Mouse (Mus musculus): ENCODE data around the gene Myoc. TPM values are rescaled to one million over a fixed set of nuclear protein-coding genes. Genes with fewer than 3 reads are reported as not detected.

Gene Myoc
- total RNA-seq (2014; rRNA removed) = 0.15 TPM in 1 of 2 replicates, not detected in the other
- polyA plus RNA-seq (2015; fragmentation: Nextera tagmentation; extraction: Ambion mirVana) = 0.35 TPM in 1 of 2 replicates, not detected in the other

GRCm38 (mm10) chr1:162639051-162639750, at the start of gene Myoc:
TSS of gene Myoc (plus strand) at chr1:162639155.
- no peak within 1 kb of the TSS for H3K4me3 ChIP-seq (ENCODE audit: low read depth, low read length)
- H3K27me3 ChIP-seq (ENCODE audit: insufficient read depth, low read length) = no peaks in the 10 kb centered on the region
- H3K27ac ChIP-seq (ENCODE audit: low read depth, low read length) = no peak within 1 kb of the TSS
- no peak within 1 kb of the TSS for H3K9ac ChIP-seq
- DNase-seq (no peak), ATAC-seq (no peak)
- 90% methylated on average over 10 of the region's 10 CpGs for WGBS
- H3K4me1 ChIP-seq (ENCODE audit: insufficient read depth) = no peaks in the 10 kb centered on the region
- TF ChIP-seq CTCF (IDR thresholded peaks at IDR 0.05; ENCODE audit: low read depth) = no peak
- H3K9me3 ChIP-seq (ENCODE audit: low read length) = no peaks in the 10 kb centered on the region
- H3K36me3 ChIP-seq (ENCODE audit: insufficient read depth) = no peaks in the 10 kb centered on the region
- no peak within 1 kb of the TSS for H3K4me2 ChIP-seq (ENCODE audit: low read depth)

DNA sequence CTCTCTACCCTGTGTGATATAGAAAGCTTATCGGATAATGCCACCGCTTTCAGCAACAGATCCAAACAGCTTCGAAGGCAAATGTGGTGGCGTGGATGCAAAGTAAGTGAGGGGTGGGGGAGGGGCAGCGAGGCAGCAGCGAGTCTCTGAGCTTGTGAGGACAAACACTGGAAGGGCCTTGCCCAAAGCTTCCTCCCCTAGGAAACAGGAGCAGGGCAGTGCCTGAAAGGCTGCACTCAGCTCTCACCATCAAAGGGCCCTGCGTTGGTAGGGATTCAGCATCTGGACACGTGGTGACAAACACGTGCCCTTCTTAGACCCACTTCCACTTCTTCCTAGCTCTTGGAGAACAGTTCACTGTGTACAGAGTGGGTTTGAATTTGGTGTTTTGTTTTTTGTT, 49.5 kb upstream of the Myoc start:
- no peak overlapping the region for H3K9ac ChIP-seq
- no peaks in the 10 kb centered on the region for H3K27me3 ChIP-seq (ENCODE audit: insufficient read depth, low read length)
- no peak for TF ChIP-seq CTCF (IDR thresholded peaks at IDR 0.05; ENCODE audit: low read depth)
- no peak overlapping the region for H3K4me2 ChIP-seq (ENCODE audit: low read depth)
- H3K9me3 ChIP-seq (ENCODE audit: low read length) = no peaks in the 10 kb centered on the region
- peak; percentile 87 for ATAC-seq
- H3K4me3 ChIP-seq (ENCODE audit: low read depth, low read length) = no peak overlapping the region
- H3K36me3 ChIP-seq (ENCODE audit: insufficient read depth) = peaks cover 12% of the 10 kb centered on the region
- H3K27ac ChIP-seq (ENCODE audit: low read depth, low read length) = no peak overlapping the region
- WGBS = 6% methylated on average over 9 of the region's 9 CpGs
- no peaks in the 10 kb centered on the region for H3K4me1 ChIP-seq (ENCODE audit: insufficient read depth)
- peak; percentile 26 for DNase-seq

DNA sequence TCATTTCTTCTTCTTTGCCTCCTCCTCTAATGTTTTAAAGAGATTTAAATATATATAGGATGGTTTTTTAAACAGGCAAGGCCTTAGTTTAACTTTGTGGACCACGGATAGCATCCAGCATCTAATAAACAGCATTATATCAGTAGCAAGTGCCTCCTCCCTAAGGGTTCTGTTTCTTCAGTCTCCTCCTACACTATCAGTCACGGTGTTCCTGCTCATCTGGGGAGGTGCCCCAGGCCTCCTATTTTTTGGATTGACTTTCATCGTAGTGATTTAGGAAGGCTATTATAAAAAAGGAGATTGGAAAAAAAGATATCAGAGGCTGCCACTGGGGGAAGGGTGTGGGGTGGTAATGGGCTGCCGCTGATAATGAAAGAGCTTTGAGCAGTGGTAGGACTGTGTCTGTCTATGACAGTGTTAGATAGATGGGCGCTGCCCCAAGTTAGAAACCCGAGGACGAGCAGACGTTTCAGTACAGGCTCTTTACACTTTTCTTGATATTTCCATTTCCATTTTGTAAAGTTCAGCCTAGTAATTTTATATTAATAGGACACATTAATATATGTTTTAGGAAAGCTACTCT, 48.4 kb upstream of the Myoc start:
- ATAC-seq (no peak), DNase-seq (no peak)
- Histone ChIP-seq H3K27ac (ENCODE audit: low read depth, low read length) (no peak overlapping the region), H3K27me3 (ENCODE audit: insufficient read depth, low read length) (no peaks in the 10 kb centered on the region), H3K4me3 (ENCODE audit: low read depth, low read length) (no peak overlapping the region), H3K9me3 (ENCODE audit: low read length) (no peaks in the 10 kb centered on the region), H3K36me3 (ENCODE audit: insufficient read depth) (peaks cover 8% of the 10 kb centered on the region), H3K4me1 (ENCODE audit: insufficient read depth) (no peaks in the 10 kb centered on the region), H3K9ac (no peak overlapping the region), H3K4me2 (ENCODE audit: low read depth) (no peak overlapping the region)
- WGBS = 88% methylated on average over 8 of the region's 8 CpGs
- no peak for TF ChIP-seq CTCF (IDR thresholded peaks at IDR 0.05; ENCODE audit: low read depth)

GRCm38 (mm10) chr1:162597379-162598102, 41.4 kb upstream of the Myoc start:
- H3K4me2 ChIP-seq (ENCODE audit: low read depth) = no peak overlapping the region
- DNase-seq (no peak), ATAC-seq (no peak)
- TF ChIP-seq CTCF (IDR thresholded peaks at IDR 0.05; ENCODE audit: low read depth) = no peak
- no peaks in the 10 kb centered on the region for H3K27me3 ChIP-seq (ENCODE audit: insufficient read depth, low read length)
- no peak overlapping the region for H3K4me3 ChIP-seq (ENCODE audit: low read depth, low read length)
- no peaks in the 10 kb centered on the region for H3K9me3 ChIP-seq (ENCODE audit: low read length)
- H3K9ac ChIP-seq = no peak overlapping the region
- H3K27ac ChIP-seq (ENCODE audit: low read depth, low read length) = no peak overlapping the region
- peaks cover 22% of the 10 kb centered on the region for H3K36me3 ChIP-seq (ENCODE audit: insufficient read depth)
- H3K4me1 ChIP-seq (ENCODE audit: insufficient read depth) = no peaks in the 10 kb centered on the region
- WGBS = 94% methylated on average over 3 of the region's 3 CpGs

GRCm38 (mm10) chr1:162599617-162600016, 39.3 kb upstream of the Myoc start:
- Histone ChIP-seq H3K4me2 (ENCODE audit: low read depth) (no peak overlapping the region), H3K4me1 (ENCODE audit: insufficient read depth) (no peaks in the 10 kb centered on the region), H3K36me3 (ENCODE audit: insufficient read depth) (peaks cover 18% of the 10 kb centered on the region), H3K27me3 (ENCODE audit: insufficient read depth, low read length) (no peaks in the 10 kb centered on the region), H3K27ac (ENCODE audit: low read depth, low read length) (no peak overlapping the region), H3K4me3 (ENCODE audit: low read depth, low read length) (no peak overlapping the region), H3K9ac (no peak overlapping the region), H3K9me3 (ENCODE audit: low read length) (no peaks in the 10 kb centered on the region)
- no peak for TF ChIP-seq CTCF (IDR thresholded peaks at IDR 0.05; ENCODE audit: low read depth)
- ATAC-seq (no peak), DNase-seq (no peak)
- WGBS = 93% methylated on average over 5 of the region's 5 CpGs

DNA sequence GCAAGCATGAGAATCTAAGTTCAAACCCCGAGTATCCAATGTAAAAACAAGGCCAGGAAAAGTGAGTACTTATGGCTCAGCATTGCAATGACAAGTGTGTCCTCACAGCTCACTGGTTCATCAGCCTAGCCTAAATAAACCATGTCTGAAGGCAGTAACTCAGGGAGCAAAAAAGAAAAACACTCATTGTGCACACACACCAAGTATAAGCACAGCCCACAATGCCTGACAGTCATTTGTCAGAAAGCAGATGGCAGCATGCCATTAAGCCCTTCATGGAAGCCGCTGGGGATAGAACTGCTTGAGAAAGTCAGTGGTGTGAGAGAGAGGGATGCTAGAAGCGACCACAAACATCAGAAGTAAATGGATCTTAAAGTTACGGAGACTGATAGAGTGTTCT, 37.7 kb upstream of the Myoc start:
- DNase-seq (no peak), ATAC-seq (peak; percentile 51)
- no peak overlapping the region for H3K4me2 ChIP-seq (ENCODE audit: low read depth)
- no peaks in the 10 kb centered on the region for H3K27me3 ChIP-seq (ENCODE audit: insufficient read depth, low read length)
- no peak for TF ChIP-seq CTCF (IDR thresholded peaks at IDR 0.05; ENCODE audit: low read depth)
- H3K27ac ChIP-seq (ENCODE audit: low read depth, low read length) = no peak overlapping the region
- no peak overlapping the region for H3K4me3 ChIP-seq (ENCODE audit: low read depth, low read length)
- H3K9me3 ChIP-seq (ENCODE audit: low read length) = no peaks in the 10 kb centered on the region
- 59% methylated on average over 4 of the region's 4 CpGs for WGBS
- H3K36me3 ChIP-seq (ENCODE audit: insufficient read depth) = peaks cover 18% of the 10 kb centered on the region
- no peaks in the 10 kb centered on the region for H3K4me1 ChIP-seq (ENCODE audit: insufficient read depth)
- no peak overlapping the region for H3K9ac ChIP-seq

GRCm38 (mm10) chr1:162608127-162608526, 30.8 kb upstream of the Myoc start:
- Histone ChIP-seq H3K4me2 (ENCODE audit: low read depth) (no peak overlapping the region), H3K9ac (no peak overlapping the region), H3K4me3 (ENCODE audit: low read depth, low read length) (no peak overlapping the region), H3K27me3 (ENCODE audit: insufficient read depth, low read length) (no peaks in the 10 kb centered on the region), H3K36me3 (ENCODE audit: insufficient read depth) (no peaks in the 10 kb centered on the region), H3K27ac (ENCODE audit: low read depth, low read length) (no peak overlapping the region), H3K4me1 (ENCODE audit: insufficient read depth) (no peaks in the 10 kb centered on the region), H3K9me3 (ENCODE audit: low read length) (no peaks in the 10 kb centered on the region)
- ATAC-seq (no peak), DNase-seq (no peak)
- TF ChIP-seq CTCF (IDR thresholded peaks at IDR 0.05; ENCODE audit: low read depth) = no peak
- 10% methylated on average over 1 of the region's 1 CpGs for WGBS

Data from forebrain, postnatal 0 days (tissue).